Mouse (Mus musculus) c-Kit-positive CD71-negative TER-119-negative erythroid progenitor cells, embryonic 14.5 days (primary cell): ENCODE measurements at regions not wholly inside any gene's neighbourhood (a gene's known extent, or its start where the extent isn't known, plus 50 kb on each side); places are given as distances from the start of the nearest gene placed in this dataset.

Experiments used
- DNase-seq: peaks from one replicate; pipeline ENCODE4 v3.0.0-alpha.2; 2013; ENCODE audit warnings: low read depth

DNA sequence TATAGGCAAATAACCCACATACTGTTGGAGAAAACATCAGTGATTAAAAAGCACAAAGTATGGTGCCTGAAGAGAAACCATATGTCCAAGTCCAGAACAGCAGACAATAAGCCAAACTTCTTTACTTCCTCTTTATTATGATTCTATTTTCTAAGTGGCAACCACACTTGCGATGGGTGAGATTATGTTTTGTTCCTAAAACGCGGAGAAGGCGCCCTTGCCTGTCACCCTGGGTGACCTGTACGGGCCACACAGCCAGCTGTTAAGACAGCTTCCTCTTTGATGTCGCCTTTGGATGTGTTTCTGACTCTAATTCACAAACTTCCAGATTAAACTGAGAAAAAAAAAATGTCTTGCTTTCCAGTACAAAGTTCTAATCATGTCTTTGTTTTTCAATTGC, 83.9 kb upstream of the Sgip1 start:
- peak; percentile 34 for DNase-seq

DNA sequence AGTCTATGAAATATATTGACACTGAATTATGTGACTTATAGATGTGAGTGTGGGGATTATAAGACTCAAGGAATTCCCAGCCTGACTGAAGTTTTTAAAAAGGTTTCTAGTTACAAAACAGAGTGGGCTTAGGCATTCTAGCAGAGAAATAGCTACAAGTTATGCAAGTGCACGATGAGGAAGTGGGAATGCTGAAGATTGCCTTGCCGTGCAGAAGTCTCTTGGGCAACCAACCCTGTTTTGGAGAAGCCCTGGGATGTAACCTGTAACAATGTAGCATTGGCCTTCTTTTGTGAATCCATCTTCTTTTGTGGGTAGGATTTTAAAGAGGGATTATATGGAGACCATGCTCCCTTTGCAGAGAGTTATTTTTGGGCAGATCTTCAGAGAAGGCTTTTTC, 82.5 kb upstream of the Sgip1 start:
- no peak for DNase-seq

DNA sequence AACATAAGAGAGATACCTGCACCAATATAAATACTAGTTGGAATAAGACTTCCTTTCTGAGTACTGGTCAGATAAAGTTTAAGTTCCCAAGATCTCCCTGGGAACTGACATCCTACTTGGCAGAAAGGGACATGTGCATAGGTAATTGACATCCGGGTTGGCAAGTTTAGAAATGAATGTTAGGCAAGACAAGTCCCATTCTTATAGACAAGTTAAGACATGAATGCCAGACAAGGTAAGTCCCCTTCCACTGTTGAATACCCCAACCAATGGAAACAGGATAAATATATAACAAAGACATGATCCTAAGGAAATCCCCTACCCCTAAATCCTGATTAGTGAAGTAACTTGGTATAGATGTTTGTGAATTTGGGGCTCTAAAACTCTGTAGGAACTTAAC, 77.5 kb upstream of the Sgip1 start:
- DNase-seq, result no peak

- no peak for DNase-seq
Observed at GRCm38 (mm10) chr4:102682190-102682589, 58.9 kb upstream of the Sgip1 start.

GRCm38 (mm10) chr4:102685045-102685444, 56.1 kb upstream of the Sgip1 start:
- DNase-seq, result no peak

DNA sequence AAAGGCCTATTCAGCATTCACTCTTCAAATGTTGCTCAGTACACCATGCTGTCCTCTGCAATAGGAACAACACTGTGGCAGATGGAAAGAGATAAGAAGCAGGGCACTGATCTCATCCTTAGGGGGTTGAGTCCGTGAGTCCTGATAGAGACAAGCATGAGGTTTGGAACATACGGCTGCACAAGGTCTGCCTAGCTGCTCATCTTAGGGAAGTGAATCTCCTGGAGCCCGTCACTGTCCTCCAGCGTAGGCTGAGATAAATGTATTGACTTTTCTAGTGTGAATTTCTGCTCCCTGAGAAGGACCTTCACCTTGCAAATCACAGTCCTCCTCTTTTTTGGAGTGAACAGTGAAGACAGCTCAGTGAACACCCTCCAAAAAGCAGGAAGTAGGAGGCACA, 52.7 kb upstream of the Sgip1 start:
- DNase-seq, result no peak
